Mouse (Mus musculus): ENCODE measurements around the gene Dna2. TPM values are rescaled to one million over a fixed set of nuclear protein-coding genes. Genes with fewer than 3 reads are reported as not detected.
A peak's percentile ranks its signal among the peaks of the same experiment; 100 is the strongest.
"Not testable (repeated sequence)": the region's sequence is repeated elsewhere in the genome, so short reads cannot be mapped to it uniquely, and the experiment has no call there.

Gene Dna2
- polyA plus RNA-seq (2012), result 1.0 and 1.6 TPM in 2 replicates

- TF ChIP-seq GATA1 (IDR thresholded peaks at IDR 0.05; ENCODE audit: low read length), result no peak
- no peak for TF ChIP-seq TAL1 (IDR thresholded peaks at IDR 0.05; ENCODE audit: low read length)
Measured at GRCm38 (mm10) chr10:62946738-62947471, at the start of gene Dna2. Gene Dna2, plus strand, starts transcription at chr10:62947026.

GRCm38 (mm10) chr10:62897437-62897836, 49.4 kb upstream of the Dna2 start:
- Histone ChIP-seq H3K4me1 (ENCODE audit: control insufficient read depth) (peaks cover 3% of the 10 kb centered on the region), H3K9me3 (ENCODE audit: control insufficient read depth, low read length) (no peaks in the 10 kb centered on the region), H3K27me3 (ENCODE audit: control insufficient read depth) (no peaks in the 10 kb centered on the region), H3K36me3 (ENCODE audit: control insufficient read depth) (no peaks in the 10 kb centered on the region), H3K4me3 (replicated peaks) (no peak overlapping the region)
- TF ChIP-seq GATA1 (IDR thresholded peaks at IDR 0.05; ENCODE audit: low read length) (no peak), TAL1 (IDR thresholded peaks at IDR 0.05; ENCODE audit: low read length) (no peak)

More at GRCm38 (mm10) chr10:62946738-62947471, at the start of gene Dna2:
- Histone ChIP-seq H3K4me3 (replicated peaks) (peak within 1 kb of the TSS; percentile 77), H3K9me3 (ENCODE audit: control insufficient read depth, low read length) (no peaks in the 10 kb centered on the region; the same call in 1 of the 2 replicates), H3K27me3 (ENCODE audit: control insufficient read depth) (no peaks in the 10 kb centered on the region), H3K4me1 (ENCODE audit: control insufficient read depth) (peaks cover 55% of the 10 kb centered on the region), H3K36me3 (ENCODE audit: control insufficient read depth) (peaks cover 67% of the 10 kb centered on the region)

- Histone ChIP-seq H3K4me3 (replicated peaks) (no peak overlapping the region), H3K36me3 (ENCODE audit: control insufficient read depth) (no peaks in the 10 kb centered on the region), H3K4me1 (ENCODE audit: control insufficient read depth) (peaks cover 3% of the 10 kb centered on the region), H3K27me3 (ENCODE audit: control insufficient read depth) (no peaks in the 10 kb centered on the region), H3K9me3 (ENCODE audit: control insufficient read depth, low read length) (no peaks in the 10 kb centered on the region)
- TF ChIP-seq TAL1 (IDR thresholded peaks at IDR 0.05; ENCODE audit: low read length), result no peak
- no peak for TF ChIP-seq GATA1 (IDR thresholded peaks at IDR 0.05; ENCODE audit: low read length)
Measured at GRCm38 (mm10) chr10:62898061-62898460, 48.8 kb upstream of the Dna2 start.

- Histone ChIP-seq H3K27me3 (ENCODE audit: control insufficient read depth) (no peaks in the 10 kb centered on the region), H3K4me3 (replicated peaks) (no peak overlapping the region), H3K4me1 (ENCODE audit: control insufficient read depth) (peaks cover 3% of the 10 kb centered on the region), H3K36me3 (ENCODE audit: control insufficient read depth) (no peaks in the 10 kb centered on the region), H3K9me3 (ENCODE audit: control insufficient read depth, low read length) (no peaks in the 10 kb centered on the region)
- TF ChIP-seq TAL1 (IDR thresholded peaks at IDR 0.05; ENCODE audit: low read length) (no peak), GATA1 (IDR thresholded peaks at IDR 0.05; ENCODE audit: low read length) (no peak)
Measured at GRCm38 (mm10) chr10:62900144-62900543, 46.7 kb upstream of the Dna2 start.

GRCm38 (mm10) chr10:62901826-62902225, 45.0 kb upstream of the Dna2 start:
- H3K4me3 ChIP-seq (replicated peaks), result no peak overlapping the region
- no peaks in the 10 kb centered on the region for H3K9me3 ChIP-seq (ENCODE audit: control insufficient read depth, low read length)
- H3K27me3 ChIP-seq (ENCODE audit: control insufficient read depth), result no peaks in the 10 kb centered on the region
- H3K36me3 ChIP-seq (ENCODE audit: control insufficient read depth), result no peaks in the 10 kb centered on the region
- no peak for TF ChIP-seq TAL1 (IDR thresholded peaks at IDR 0.05; ENCODE audit: low read length)
- no peak for TF ChIP-seq GATA1 (IDR thresholded peaks at IDR 0.05; ENCODE audit: low read length)
- peaks cover 3% of the 10 kb centered on the region for H3K4me1 ChIP-seq (ENCODE audit: control insufficient read depth)

- no peak overlapping the region for H3K4me3 ChIP-seq (replicated peaks)
- no peak for TF ChIP-seq TAL1 (IDR thresholded peaks at IDR 0.05; ENCODE audit: low read length)
- no peak for TF ChIP-seq GATA1 (IDR thresholded peaks at IDR 0.05; ENCODE audit: low read length)
- no peaks in the 10 kb centered on the region for H3K27me3 ChIP-seq (ENCODE audit: control insufficient read depth)
- peaks cover 3% of the 10 kb centered on the region for H3K4me1 ChIP-seq (ENCODE audit: control insufficient read depth)
- no peaks in the 10 kb centered on the region for H3K36me3 ChIP-seq (ENCODE audit: control insufficient read depth)
- H3K9me3 ChIP-seq (ENCODE audit: control insufficient read depth, low read length), result no peaks in the 10 kb centered on the region
Measured at GRCm38 (mm10) chr10:62902829-62903228, 44.0 kb upstream of the Dna2 start.

- H3K36me3 ChIP-seq (ENCODE audit: control insufficient read depth), result no peaks in the 10 kb centered on the region
- H3K27me3 ChIP-seq (ENCODE audit: control insufficient read depth), result no peaks in the 10 kb centered on the region
- TF ChIP-seq GATA1 (IDR thresholded peaks at IDR 0.05; ENCODE audit: low read length) (no peak), TAL1 (IDR thresholded peaks at IDR 0.05; ENCODE audit: low read length) (no peak)
- H3K9me3 ChIP-seq (ENCODE audit: control insufficient read depth, low read length), result no peaks in the 10 kb centered on the region
- H3K4me3 ChIP-seq (replicated peaks), result no peak overlapping the region
- peaks cover 3% of the 10 kb centered on the region; the same call in 1 of the 2 replicates for H3K4me1 ChIP-seq (ENCODE audit: control insufficient read depth)
Measured at GRCm38 (mm10) chr10:62906336-62906735, 40.5 kb upstream of the Dna2 start.

GRCm38 (mm10) chr10:62908896-62909295, 37.9 kb upstream of the Dna2 start, which contains the start of gene Tet1:
Gene Tet1, minus strand, starts transcription at chr10:62908996.
- not testable (repeated sequence) for H3K4me1 ChIP-seq (ENCODE audit: control insufficient read depth)

GRCm38 (mm10) chr10:62911120-62911519, 35.7 kb upstream of the Dna2 start:
- Histone ChIP-seq H3K4me3 (replicated peaks) (no peak overlapping the region), H3K27me3 (ENCODE audit: control insufficient read depth) (no peaks in the 10 kb centered on the region), H3K9me3 (ENCODE audit: control insufficient read depth, low read length) (no peaks in the 10 kb centered on the region), H3K36me3 (ENCODE audit: control insufficient read depth) (no peaks in the 10 kb centered on the region), H3K4me1 (ENCODE audit: control insufficient read depth) (peaks cover 3% of the 10 kb centered on the region; the same call in 1 of the 2 replicates)
- TF ChIP-seq GATA1 (IDR thresholded peaks at IDR 0.05; ENCODE audit: low read length) (no peak), TAL1 (IDR thresholded peaks at IDR 0.05; ENCODE audit: low read length) (no peak)

More at GRCm38 (mm10) chr10:62908896-62909295, 37.9 kb upstream of the Dna2 start, which contains the start of gene Tet1:
- not testable (repeated sequence) for H3K4me3 ChIP-seq (replicated peaks); H3K36me3 ChIP-seq (ENCODE audit: control insufficient read depth); H3K27me3 ChIP-seq (ENCODE audit: control insufficient read depth); H3K9me3 ChIP-seq (ENCODE audit: control insufficient read depth, low read length)
